Mouse (Mus musculus) effector memory CD4-positive, alpha-beta T cell, adult 5 months (primary cell): ENCODE results near the gene AK157302. TPM values are rescaled to one million over a fixed set of nuclear protein-coding genes. Genes with fewer than 3 reads are reported as not detected.

Experiments
- polyA plus RNA-seq: library from polyadenylated mRNA; unstranded; fragments of 100-300 nt; shearing (Covaris generic); gene quantifications from one replicate; pipeline ENCODE4 v1.2.1, GENCODE M21; 2017

AK157302 gene
- polyA plus RNA-seq, result 0.20 TPM

GRCm38 (mm10) chr13:21495080-21495479 lies at the start of gene AK157302:
TSS of gene AK157302 (plus strand) at chr13:21495223.

GRCm38 (mm10) chr13:21453449-21453848 lies 41.6 kb upstream of the AK157302 start, which contains the start of gene Zscan26:
TSS of gene Zscan26 (minus strand) at chr13:21453730.

GRCm38 (mm10) chr13:21468061-21469019 lies 26.7 kb upstream of the AK157302 start, which contains the start of gene Nkapl:
TSS of gene Nkapl (minus strand) at chr13:21468509.

GRCm38 (mm10) chr13:21478759-21479670 lies 16.0 kb upstream of the AK157302 start, which contains the start of the genes Zkscan4 and Gm10065:
TSS of gene Zkscan4 (plus strand) at chr13:21478907.
TSS of gene Gm10065 (minus strand) at chr13:21479441.

GRCm38 (mm10) chr13:21501182-21501581 lies 6.2 kb downstream of the AK157302 start, which contains the start of gene Gm11273:
TSS of gene Gm11273 (minus strand) at chr13:21501418.

GRCm38 (mm10) chr13:21530781-21531201 lies 35.8 kb downstream of the AK157302 start, which contains the start of gene Zkscan8:
TSS of gene Zkscan8 (minus strand) at chr13:21531120.

GRCm38 (mm10) chr13:21542708-21543107 lies 47.7 kb downstream of the AK157302 start, which contains the start of gene Olfr1366:
TSS of gene Olfr1366 (minus strand) at chr13:21542808.

Other genes starting within 250 kb of the AK157302 start
- 0.22 TPM for gene Gpx5, start 202.5 kb upstream of the AK157302 start, polyA plus RNA-seq
- not detected for gene Gpx6, start 183.1 kb upstream of the AK157302 start, polyA plus RNA-seq
- gene Olfr1367, start 148.3 kb upstream of the AK157302 start, polyA plus RNA-seq, result not detected
- gene Zscan12, start 132.4 kb upstream of the AK157302 start, polyA plus RNA-seq, result 3.6 TPM
- 38.3 TPM for gene Zkscan3, start 92.5 kb upstream of the AK157302 start, polyA plus RNA-seq
- 0.21 TPM for gene Pgbd1, start 54.2 kb upstream of the AK157302 start, polyA plus RNA-seq
- 7.0 TPM for gene Zscan26, start 41.5 kb upstream of the AK157302 start, polyA plus RNA-seq
- gene Nkapl, start 26.7 kb upstream of the AK157302 start, polyA plus RNA-seq, result not detected
- not detected for gene Zkscan4, start 16.3 kb upstream of the AK157302 start, polyA plus RNA-seq
- gene Gm10065, start 15.8 kb upstream of the AK157302 start, polyA plus RNA-seq, result not detected
- gene Gm11273, start 6.2 kb downstream of the AK157302 start, polyA plus RNA-seq, result 5.8 TPM
- 3.2 TPM for gene Zkscan8, start 35.9 kb downstream of the AK157302 start, polyA plus RNA-seq
- gene Olfr1366, start 47.6 kb downstream of the AK157302 start, polyA plus RNA-seq, result not detected
- gene Olfr1535, start 64.7 kb downstream of the AK157302 start, polyA plus RNA-seq, result not detected
- not detected for gene Olfr1364, start 86.5 kb downstream of the AK157302 start, polyA plus RNA-seq
- not detected for gene Olfr1362, start 118.8 kb downstream of the AK157302 start, polyA plus RNA-seq
- not detected for gene Olfr11, start 147.3 kb downstream of the AK157302 start, polyA plus RNA-seq
- gene Olfr1361, start 168.2 kb downstream of the AK157302 start, polyA plus RNA-seq, result not detected
- gene Olfr1360, start 182.2 kb downstream of the AK157302 start, polyA plus RNA-seq, result not detected
- not detected for gene Olfr1359, start 202.9 kb downstream of the AK157302 start, polyA plus RNA-seq
- gene Hist1h2bl, start 220.9 kb downstream of the AK157302 start, polyA plus RNA-seq, result not detected
- gene Hist1h2ai, start 221.2 kb downstream of the AK157302 start, polyA plus RNA-seq, result not detected
- not detected for gene Hist1h3h, start 222.4 kb downstream of the AK157302 start, polyA plus RNA-seq
- gene Hist1h2bm, start 226.8 kb downstream of the AK157302 start, polyA plus RNA-seq, result not detected
- gene Hist1h4j, start 239.8 kb downstream of the AK157302 start, polyA plus RNA-seq, result not detected